Mouse (Mus musculus) left cerebral cortex, postnatal 14 days (tissue): ENCODE measurements around the gene Tox2. TPM values are rescaled to one million over a fixed set of nuclear protein-coding genes. Genes with fewer than 3 reads are reported as not detected.

Source experiments
- DNase-seq, 2 experiments: peaks; one replicate each; pipeline ENCODE4 v3.0.0; 2021 to 2022; ENCODE audit warnings: low spot score in 2 of 2, mixed read lengths in 1 of 2
- intact Hi-C: fragments of 180-260 bp; cut with DNase I; formaldehyde crosslinking; loops from one replicate; pipeline ENCODE4 v1.15.1; 2025
- total RNA-seq, 2 experiments: library from RNA; stranded (reverse); gene quantifications; 2 replicates each; pipeline ENCODE4 v1.2.3; 2021

The Tox2 gene
- total RNA-seq, 2 experiments from 2014 or later = 22.0 to 27.4 TPM

DNA sequence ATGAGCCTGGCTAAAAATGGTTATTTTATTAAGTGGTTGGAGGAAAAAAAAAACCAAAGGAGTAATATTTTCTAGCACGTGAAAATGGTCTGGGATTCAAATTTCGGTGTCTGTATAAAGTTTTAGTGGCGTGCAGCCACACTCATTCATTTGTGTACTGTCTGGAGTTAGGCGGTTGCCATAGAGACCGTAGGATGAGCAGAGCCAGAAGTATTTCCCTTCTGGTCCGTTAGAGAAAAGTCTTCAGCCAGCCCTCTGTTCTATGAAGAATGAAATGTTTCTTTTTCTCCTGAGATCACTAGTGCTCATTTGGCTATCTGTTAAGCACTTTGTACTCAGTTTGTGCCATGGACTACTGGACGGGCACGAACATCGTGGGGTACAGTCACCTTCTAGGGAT, 146.5 kb downstream of the Tox2 start:
- intact Hi-C loops = no loop called here
- peak; percentile 54 to 65 for DNase-seq

DNA sequence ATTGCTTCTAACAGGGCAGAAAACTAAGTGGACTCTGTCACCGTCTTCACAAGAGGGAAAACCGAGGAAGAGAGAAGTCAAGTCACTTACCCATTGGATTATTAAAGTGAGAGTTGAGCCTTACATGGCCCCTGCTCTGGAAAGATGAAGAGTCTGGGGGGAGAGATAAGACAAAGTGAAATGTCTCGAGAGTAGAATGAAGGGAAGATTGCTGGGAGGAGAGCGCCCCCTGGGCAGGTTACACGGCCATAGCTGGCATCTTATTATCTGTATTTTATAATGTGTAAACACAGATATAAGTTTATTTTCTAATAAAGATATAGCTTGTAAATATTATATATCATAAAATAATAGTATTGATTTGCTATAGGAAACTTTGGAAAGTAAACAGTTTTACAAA, 147.5 kb downstream of the Tox2 start:
- no peak for DNase-seq
- intact Hi-C loops = no loop called here

DNA sequence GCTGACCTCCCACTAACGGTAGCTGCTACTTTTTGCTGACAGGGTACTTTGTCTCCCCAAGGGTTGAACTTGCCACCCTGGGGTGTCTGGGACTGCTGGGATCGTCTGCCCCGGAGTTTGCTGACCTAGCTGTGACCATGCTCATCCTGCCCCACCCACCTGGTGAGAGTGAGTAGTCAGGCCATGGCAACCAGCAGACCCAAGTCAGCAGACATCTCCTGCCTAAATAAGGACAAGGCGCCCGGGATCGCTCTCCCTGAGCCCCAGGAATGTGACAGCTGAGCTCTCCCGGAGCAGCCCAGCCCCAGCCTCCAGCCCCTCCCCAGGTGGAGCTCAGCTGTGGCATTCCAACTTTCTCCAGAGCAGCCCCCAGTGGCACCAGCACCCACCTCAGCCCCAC, 150.8 kb downstream of the Tox2 start:
- intact Hi-C loops = no loop called here

DNA sequence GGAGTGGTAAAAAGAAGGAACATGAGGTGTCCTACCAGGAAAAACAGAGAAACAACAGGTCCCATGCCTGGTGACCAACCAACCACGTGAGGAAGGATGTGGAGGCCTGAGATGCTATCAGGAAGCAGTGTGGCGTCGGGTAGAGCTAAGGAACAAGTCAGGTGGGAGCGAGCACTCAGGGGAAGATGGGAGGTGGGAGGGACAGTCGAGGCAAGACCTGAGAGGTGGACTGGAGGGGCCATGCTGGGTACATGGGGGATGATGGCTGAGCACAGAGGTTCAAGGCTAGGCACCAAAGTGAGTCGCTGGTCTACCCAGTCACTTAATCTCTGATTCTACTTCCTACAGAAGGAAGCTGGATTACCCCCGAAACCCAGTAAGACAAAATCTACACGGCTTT, 152.7 kb downstream of the Tox2 start:
- intact Hi-C loops = no loop called here

More for the DNA sequence above, 150.8 kb downstream of the Tox2 start:
- no peak for DNase-seq

DNA sequence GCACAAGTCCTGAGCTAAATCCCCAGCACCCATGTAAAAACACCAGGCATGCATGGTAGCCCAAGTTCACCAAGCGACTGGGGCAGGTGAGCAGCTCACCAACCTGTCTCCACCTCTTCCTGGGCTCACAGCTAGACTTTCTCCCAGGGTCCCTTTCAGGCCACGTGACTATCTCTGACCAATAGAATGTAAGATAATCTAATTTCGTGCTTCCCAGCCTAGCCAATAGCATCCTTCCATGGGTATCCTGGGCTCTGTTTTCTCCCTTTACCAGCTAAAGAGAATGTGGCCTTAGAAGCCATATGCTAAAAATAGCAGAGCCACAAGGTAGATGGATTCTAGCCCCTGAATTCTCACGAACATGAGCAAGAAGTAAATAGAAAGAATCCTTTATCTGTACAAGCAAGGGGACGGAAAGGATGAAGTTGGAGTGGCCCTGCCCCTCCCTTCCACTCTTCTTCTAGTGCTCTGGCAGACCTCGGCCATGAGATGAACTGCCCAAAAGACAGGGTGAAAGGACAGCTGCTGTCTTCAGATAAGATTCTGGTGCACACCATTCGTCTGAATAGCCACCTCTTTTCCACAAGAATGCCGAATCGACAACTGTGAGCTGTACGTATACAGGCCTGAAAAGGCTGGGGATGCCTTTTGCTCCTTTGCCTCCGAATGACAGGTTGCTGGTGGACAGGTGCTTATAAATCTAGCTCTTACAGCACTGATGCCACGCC, 153.4 kb downstream of the Tox2 start:
- no peak for DNase-seq
- intact Hi-C loops = no loop called here

More for the DNA sequence above, 152.7 kb downstream of the Tox2 start:
- DNase-seq = no peak

DNA sequence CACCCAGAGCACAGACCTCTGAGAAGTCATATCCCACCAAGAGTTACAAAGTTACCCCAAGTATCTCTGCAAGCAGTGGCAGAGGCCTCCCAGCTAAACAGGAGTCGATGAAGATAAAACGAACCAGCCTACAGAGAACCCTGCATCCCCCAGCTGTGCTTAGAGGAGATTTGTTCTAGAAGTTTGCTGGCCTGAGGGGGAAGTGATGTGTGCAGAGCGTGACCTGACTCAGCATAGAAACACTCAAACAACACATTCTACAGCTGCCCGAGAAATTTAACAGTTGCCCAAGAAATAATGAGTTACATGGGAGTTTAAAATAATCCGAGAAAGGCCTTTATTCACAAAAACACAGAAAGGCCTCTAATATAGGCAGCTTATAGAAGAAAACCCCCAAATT, 155.7 kb downstream of the Tox2 start:
- no peak for DNase-seq
- intact Hi-C loops = no loop called here

DNA sequence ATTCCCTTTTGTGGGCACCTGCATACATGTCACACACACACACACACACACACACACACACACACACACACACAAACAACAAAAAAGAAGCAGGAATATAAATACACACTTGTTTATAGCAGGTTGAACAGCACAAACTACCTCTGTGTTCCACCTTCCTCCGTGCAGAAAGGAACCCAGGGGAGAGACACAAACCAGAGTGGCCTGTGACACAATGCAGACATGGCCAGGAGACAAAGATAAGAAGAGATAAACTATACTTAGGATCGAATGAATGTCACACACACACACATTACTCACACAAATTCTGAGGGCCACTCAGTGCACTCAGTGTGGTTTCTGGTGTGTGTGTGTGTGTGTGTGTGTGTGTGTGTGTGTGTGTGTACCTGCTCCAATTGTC, 156.3 kb downstream of the Tox2 start:
- DNase-seq = no peak
- intact Hi-C loops = no loop called here

DNA sequence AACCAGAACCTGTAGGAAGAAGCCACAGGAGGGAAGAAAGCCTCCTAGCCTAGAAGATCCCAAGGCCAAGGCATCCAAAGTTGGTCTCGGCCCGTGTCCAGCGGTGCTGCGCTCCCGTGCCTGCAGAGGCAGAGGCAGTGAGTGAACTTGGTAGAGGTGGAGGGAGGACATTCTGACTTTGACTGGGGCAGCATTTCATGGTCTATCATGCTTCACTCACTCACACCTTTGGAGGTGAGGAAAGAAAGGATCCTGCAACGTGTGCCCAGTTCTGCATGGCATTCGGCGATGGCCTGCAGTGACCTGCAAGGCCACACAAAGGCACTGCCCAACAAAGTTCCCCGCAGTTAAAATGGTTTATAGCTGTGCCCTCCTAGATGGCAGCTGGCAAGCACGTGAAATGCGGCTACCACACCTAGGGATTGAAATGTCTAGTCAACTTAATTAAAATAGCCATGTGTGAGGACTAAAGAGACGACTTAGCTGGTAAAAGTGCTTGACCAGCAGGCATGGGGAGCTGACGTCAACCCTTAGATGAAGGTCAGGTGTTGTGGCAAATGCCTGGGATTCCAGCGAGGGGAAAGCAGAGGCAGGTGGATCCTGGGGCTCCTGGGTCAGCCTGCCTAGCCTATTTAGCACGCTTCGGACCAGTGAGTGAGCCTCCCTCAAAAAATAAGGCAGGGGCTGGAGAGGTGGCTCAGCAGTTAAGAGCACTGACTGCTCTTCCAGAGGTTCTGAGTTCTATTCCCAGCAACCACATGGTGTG, 158.1 kb downstream of the Tox2 start:
- intact Hi-C loops = no loop called here
- no peak for DNase-seq

DNA sequence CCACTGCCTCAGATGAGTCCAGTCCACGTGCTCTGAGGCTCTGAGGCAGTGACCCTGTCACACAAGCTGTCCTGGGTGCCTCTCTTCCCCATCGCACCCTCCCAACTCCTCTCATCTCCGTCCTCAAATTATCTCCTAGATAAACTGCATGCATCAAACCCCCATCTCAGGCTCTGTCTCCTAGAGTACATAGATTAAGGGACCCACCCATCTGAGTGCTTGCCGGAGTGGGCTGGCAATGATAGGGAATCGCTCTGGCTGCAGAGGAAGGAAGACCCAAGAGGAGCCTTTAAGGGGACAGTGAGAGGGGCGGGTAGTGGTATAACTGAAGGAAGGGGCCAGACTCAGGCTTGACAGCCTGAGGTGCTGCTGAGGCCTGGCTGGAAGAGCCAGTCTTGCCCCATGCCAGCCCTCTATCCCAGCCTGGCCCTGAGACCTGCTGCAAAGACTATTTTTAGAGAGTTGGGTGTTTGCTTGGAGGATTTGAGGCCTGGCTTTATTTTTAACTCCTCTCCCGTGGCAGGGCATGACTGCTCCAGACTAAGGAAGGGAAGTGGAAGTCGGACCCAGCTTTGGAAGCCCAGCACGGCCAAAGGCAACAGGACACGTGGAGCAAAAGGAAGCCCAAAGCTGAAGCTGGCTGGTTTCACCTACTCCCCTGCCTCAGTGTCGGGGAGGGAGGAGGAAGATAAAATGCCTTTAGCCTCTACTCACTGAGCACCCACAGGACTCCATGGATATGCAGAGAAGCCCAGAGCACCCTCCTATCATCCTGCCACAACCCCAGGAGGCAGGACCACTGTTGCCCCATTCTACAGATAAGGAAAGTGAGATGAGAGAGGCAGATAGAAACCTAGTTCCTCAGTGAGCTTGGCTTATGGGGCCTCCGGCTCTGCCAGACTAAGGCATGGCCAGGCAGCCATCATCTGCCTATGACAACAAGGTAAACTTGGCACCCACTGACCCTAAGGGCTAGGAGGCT, 160.3 kb downstream of the Tox2 start:
- intact Hi-C loops = no loop called here

DNA sequence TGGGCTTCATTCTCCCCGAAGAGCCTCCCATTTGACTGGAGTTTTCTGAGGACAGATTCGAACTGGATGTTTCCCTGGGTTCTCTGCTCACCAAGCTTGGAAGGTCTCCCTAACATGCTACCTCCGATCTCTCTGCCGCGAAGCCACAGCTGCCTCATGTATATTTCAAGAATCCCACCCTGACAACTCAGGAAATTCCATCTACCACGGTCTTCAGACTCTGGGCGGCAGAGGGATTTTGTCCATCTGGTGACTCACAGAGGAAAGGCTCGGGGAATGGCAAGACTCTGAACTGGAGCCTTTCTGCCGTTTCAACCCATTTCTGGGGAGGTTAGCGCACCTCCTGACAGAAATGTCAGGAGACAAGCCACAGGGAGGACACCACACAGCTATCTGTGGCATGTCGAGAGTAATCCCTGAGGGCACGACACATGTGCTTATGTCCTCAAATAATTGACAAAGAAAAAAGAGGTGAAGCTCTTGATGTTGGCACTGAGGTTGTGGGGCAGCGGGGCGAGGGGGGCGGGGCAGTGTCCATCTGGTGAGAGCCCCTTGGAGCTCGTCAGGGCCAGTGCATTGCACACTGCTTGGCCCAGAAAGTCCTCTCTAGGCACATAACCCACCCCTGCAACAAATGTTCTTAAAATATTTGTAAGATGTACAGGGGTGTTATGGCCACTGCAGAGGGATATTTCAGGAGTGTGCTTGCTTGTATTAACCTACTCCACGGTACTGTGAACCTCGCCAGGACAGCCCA, 162.0 kb downstream of the Tox2 start:
- no peak for DNase-seq
- intact Hi-C loops = no loop called here

More for the DNA sequence above, 160.3 kb downstream of the Tox2 start:
- no peak for DNase-seq

DNA sequence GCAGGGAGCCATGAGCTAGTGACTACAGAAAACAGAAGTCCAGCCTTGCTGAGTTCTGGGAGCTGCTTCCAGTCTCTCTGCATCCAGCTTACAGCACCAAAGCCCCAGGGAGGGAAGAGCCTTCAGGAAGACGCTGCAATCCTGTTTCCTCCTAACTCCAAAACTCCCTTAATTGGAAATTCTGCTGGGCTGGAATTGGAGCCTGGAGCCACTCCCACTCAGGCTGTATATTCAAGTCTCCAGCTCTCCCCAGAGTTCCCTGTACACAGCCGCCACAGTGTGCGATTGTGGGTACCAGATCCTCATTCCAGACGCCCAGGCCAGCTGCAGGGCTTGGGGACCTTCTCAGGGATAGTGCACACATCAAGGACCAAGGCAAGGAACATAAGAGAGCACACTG, 167.2 kb downstream of the Tox2 start:
- DNase-seq = no peak
- intact Hi-C loops = no loop called here

DNA sequence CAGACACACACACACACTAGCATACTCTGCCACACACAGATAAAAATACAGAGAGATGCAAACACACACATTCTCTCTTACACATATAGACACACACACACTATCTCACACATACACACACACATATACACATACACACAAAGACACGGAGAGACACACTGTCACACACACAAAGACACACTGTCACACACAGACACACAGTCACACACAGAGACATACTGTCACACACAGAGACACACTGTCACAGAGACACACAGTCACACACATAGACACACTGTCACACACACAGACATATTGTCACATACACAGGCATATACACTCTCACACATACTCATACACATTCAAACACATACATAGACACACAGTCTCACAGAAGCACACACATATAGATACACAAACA, 169.7 kb downstream of the Tox2 start:
- no peak for DNase-seq
- intact Hi-C loops = no loop called here

Other genes with a start within 250 kb of the Tox2 start
- gene Sgk2, start 215.8 kb upstream of the Tox2 start, total RNA-seq = 1 to 10 TPM in 1 of 2 experiments, under 1 TPM in 1; 0.55 to 1.1 TPM
- 10 to 100 TPM; 29.8 to 30.6 TPM for gene Ift52, start 185.8 kb upstream of the Tox2 start, total RNA-seq
- gene Mybl2, start 148.4 kb upstream of the Tox2 start, total RNA-seq = 1 to 10 TPM; 2.0 to 2.4 TPM
- not detected for gene Gtsf1l, start 115.3 kb upstream of the Tox2 start, total RNA-seq
- under 1 TPM; 0.51 to 0.72 TPM for gene Jph2, start 194.9 kb downstream of the Tox2 start, total RNA-seq
- 10 to 100 TPM; 20.5 to 21.4 TPM for gene Oser1, start 221.6 kb downstream of the Tox2 start, total RNA-seq
- 10 to 100 TPM; 83.4 to 91.7 TPM for gene Gdap1l1, start 235.4 kb downstream of the Tox2 start, total RNA-seq